Mouse (Mus musculus): ENCODE results near the gene Terf2ip.

Terf2ip gene

DNA sequence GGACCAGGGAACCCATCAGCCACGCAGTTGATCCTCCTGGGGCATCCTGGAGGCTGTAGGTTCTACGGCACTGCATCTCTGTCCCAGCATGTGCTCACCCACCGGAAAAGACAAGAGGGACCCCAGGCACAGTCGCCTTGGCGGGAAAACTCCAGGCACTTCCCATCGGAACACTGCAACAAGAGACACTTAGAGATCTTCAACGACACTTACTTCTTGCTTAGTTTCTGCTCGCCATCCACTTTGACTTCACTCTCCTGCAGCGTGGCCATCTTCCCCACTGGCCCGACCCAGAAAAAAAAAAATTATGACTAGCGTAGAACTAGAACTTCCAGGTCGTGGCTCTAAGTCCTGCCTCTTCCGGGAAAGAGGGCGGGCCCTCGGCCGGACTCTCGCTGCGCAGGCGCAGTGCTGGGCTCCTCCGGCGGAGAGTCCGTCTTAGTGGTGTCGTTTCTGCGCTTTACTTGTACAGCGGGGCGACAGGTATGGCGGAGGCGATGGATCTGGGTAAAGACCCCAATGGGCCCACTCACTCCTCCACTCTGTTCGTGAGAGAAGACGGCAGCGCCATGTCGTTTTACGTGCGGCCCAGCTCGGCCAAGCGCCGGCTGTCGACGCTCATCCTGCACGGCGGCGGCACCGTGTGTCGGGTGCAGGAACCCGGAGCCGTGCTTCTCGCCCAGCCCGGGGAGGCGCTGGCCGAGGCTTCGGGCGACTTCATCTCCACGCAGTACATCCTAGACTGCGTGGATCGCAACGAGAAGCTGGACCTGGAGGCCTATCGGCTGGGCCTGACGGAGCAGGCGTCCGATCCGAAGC is at the start of gene Terf2ip, which contains the start of gene Kars:
Gene Terf2ip, plus strand, starts transcription at position 402 of the 819 bp plus-strand sequence.
Gene Kars, minus strand, starts transcription at position 327 of the 819 bp plus-strand sequence.
- DNase-seq (ENCODE audit: low read depth, low spot score), result peak; percentile 97

DNA sequence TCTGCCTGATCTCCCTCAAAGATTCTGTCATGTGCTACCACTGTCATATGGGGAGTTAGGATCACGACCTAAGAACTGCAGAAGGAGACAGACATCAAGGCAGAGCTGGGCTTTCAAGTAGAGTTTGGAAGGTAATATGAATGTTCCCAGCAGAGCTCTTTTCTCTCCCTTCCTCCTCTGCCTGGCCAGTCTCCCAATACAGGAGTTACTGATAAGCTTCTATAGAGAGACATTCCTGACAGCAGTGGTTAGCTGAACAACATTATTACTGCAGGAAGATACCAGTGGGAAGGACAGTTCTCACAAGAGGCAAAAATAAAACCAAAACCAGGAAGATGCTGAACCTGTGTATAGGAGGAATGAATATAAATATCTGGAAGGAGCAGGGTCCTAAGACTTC is 48.6 kb upstream of the Terf2ip start:
- no peak for DNase-seq (ENCODE audit: low read depth, low spot score)

DNA sequence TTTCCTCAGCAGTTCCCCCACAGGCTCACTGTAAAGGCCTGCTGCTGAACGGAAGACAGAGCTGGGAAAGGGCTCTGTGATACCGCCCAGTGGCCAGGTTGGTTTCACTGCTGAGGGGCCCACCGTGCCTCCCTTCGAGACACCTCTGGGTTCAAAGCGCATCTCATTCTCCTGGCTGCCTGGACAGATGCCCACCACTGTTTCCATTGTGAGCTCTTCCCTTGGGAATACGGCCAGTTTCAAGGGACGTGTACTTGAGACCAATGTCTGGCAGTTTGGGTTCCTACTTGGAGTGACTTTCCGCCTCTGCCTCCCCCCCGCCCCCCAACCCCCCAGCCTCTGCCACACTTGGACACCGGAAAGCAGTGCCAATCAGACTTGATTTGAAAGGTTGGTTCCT is 48.1 kb upstream of the Terf2ip start:
- DNase-seq (ENCODE audit: low read depth, low spot score), result no peak

DNA sequence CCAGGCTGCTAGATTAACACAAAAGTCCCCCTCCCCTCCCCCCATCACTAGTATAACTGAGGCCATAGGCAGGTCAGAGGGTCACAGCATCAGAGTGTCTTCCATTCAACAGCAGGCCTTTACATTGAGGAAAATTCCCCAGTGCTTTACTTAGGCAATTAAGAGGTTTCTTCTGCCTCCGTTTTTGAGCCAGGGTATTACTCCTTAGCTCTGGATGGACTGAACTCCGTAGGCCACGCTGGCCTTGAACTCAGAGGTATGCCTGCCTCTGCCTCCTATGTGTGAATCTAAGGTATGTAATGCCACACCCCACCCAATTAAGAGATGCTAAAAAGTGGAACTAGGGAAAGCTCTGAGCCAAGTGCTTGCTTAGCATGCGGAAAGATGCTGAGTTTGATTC is 47.7 kb upstream of the Terf2ip start:
- peak; percentile 75 for DNase-seq (ENCODE audit: low read depth, low spot score)

DNA sequence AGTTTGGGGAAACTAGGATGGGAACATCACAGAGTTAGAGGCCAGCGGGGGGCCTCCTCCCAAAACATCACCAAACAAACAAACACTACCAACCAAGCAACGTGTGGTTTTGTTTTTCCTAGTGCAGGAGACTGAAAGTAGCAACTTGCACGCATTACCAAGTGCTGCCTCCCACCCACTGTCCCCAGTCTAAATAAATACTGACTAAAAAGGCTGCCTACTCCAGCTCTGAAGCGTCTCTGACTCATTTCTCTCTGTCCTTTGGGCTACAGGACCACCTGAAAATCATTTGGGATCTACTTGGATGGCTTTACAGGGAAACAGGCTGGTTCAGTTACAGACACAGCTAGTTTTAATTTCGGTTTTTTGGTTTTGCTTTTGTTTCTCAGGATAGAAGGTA is 46.8 kb upstream of the Terf2ip start:
- no peak for DNase-seq (ENCODE audit: low read depth, low spot score)

DNA sequence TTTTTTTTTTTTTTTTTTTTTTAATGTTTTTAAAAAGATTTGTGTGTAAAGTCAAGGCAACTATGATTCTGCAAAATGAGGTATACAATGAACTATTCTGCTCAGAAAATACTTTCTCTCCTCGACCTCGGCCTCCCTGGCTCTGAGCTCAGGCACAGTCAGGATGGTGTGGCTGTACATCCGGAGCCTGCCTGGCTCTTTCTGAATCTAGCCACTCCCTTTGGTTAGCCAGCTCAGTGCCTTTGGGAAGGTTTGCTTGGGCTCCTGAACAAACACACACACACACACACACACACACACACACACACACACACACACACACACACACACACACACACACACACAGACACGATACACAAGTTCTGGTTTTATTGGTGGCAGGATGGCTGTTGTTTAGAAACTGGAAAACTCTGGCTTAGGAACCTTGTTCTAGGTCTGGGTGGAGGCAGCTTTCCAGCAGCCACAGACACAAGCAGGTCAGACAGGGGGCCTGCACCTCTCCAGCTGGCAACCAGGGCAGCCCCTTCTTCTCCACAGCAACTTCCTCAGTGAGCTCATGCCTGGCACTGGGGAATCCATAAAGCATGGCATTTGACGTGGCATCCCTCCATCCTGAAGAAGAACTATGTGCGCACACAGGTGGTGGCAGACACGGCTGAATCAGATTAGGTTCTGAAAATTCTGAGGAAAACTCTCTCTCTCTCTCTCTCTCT is 46.2 kb upstream of the Terf2ip start:
- DNase-seq (ENCODE audit: low read depth, low spot score), result peak; percentile 64

DNA sequence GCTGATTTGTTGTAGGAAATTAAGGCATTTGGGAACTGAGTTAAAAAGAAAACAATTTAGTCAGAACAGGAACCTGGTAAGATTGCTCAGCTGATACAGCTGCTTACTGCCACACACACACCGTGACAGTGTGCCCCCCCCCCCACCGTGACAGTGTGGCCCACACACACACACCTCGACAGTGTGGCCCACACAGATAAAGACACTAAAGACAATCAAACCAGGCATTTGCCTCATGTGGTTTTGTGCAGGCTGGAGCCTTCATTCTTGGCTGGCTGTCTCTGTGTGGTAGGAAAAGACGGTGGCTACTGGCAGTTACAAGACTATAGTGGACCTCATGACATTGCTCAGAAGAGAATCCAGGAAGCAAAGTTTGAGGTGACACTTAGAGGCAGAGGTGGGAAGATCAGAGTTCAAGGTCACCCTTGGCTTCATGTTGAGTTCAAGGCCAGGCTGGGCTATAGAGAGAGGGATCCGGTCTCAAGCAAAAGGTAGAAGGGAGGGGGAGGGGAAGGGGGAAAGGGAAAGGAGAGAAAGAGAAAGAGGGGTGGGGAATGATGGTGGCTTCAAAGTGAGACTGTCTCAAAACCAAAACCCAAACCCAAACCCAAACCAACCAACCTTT is 43.8 kb upstream of the Terf2ip start:
- DNase-seq (ENCODE audit: low read depth, low spot score), result peak; percentile 59

DNA sequence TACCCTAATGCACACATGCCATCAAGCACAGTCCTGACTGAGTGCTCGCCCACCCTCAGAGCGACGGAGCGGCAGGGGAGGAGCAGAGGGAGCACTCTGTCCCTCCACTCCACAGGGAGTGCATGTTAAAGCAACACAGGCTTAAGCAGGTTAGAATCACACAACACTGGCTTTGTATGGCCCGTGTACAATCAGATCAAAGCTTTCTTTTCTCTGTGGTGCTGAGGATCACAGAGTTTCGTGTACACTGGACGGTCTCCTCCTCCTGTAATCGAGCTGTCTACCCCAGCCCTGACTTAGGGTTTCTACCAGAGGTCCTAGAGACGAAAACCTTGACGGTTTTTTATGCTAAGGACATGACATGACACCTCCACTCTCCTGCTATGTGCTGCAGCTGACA is 42.7 kb upstream of the Terf2ip start:
- DNase-seq (ENCODE audit: low read depth, low spot score), result peak; percentile 65

DNA sequence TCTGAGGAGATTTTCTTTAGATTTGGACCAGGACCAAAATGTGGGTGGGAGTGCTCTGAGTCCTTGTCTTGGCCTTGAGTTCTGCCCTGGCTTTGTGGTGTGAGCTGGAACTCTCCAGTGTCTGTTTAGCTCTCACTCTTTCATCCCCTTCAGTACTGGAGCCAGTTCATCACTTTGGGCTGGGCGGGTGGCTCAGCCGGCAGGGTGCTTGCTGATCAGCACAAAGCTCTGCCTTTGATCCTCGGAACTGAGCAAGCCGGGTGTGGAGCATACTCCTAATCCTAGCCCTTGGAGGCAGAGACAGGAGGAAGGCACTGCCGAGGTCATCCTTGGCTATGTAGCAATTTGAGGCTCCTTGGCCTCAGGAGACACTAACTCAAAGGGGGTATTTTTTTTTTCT is 42.2 kb upstream of the Terf2ip start:
- DNase-seq (ENCODE audit: low read depth, low spot score), result peak; percentile 86

DNA sequence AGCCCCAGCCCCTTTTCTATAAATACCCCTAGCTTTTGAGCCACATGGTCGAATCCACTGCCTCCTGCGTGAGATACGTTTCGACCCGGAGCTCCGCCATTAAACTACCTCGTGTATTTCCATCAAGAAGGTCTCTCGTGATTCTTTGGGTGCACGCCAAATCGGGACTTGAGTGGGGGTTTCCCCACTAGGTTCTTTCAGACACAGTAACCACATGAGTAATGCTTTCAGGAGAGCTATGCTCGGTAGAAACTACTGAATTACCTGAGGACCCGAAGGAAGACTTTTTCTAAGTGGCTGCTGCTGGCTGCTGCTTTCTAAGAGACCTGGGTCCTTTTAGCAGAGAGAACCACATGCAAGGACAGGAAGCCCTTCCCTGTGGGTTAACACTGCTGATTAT is 37.1 kb upstream of the Terf2ip start:
- DNase-seq (ENCODE audit: low read depth, low spot score), result no peak

DNA sequence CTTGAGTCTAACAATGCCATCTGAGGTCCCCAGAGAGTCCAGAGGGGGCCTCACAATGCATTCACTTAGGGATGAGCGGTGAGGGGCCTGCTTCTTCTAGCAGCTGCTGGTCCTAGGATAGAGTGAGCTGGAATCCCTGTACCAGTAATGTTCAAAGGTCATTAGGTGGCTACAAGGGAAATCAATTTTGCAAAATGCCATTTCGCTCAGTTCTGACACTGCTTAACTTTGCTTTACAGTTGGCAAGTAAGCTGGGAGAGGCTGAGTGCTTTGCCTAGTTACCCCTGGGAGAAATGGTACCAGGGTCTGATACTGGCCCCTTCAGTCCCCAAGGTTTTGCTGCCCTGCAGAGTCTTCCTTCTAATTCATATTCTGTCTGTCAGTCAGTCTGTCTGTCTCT is 35.5 kb upstream of the Terf2ip start:
- no peak for DNase-seq (ENCODE audit: low read depth, low spot score)

DNA sequence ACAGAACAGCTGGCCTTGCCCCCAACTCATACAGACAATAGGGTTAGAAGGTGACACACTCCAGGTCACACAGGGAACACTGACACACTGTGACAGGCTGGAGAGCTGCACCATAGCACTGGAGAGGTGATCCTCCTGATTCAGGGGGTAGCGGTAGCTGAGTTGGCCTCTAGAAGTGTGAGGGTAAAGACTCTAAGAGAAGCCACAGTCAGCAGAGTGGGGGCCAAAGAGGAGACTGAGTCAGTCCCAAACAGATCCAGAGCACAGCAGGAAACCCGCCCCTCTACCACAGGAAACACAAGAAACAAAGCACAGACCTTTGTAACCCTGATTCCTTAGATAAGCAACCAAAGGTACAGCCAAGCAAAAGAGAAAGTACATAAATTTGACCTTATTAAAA is 34.9 kb upstream of the Terf2ip start:
- DNase-seq (ENCODE audit: low read depth, low spot score), result no peak

DNA sequence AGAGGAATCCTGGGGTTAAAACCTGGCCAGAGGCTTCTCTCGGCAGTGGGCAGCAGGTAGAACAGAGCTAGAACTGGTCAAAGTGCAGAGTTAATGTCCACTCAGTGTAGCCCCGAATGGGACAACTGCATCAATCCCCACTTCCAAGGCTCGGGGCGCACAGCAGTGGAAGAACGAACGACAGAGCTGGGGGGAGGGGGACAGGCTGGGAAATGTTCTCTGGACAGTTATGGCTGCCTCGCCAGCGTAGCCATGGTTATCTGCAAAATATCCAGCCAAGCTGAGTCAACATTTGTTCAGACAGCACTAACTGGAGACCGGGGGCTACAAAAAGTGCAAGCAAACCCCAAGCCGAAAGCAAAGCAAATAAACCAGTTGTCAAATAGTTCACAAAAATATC is 33.1 kb upstream of the Terf2ip start:
- DNase-seq (ENCODE audit: low read depth, low spot score), result no peak

DNA sequence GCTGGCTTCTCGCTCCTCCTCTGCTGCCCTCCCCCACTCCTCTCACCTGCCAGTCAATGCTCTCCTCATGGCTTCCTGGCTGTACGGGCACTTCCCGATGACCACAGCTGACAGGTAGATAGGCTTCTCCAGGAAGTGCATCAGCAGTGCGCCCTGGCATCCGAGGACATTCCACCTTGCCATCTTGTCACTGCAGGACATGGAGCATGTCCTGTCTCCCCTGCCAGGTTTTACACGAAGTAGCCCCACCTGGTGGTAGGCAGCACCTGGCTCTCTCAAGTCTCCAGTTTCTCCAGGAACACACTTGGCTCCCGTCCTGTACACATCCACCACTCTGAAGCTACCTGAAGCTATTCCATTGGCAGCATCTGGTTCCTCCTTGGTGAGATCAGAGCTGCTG is 29.1 kb upstream of the Terf2ip start:
- peak; percentile 68 for DNase-seq (ENCODE audit: low read depth, low spot score)

DNA sequence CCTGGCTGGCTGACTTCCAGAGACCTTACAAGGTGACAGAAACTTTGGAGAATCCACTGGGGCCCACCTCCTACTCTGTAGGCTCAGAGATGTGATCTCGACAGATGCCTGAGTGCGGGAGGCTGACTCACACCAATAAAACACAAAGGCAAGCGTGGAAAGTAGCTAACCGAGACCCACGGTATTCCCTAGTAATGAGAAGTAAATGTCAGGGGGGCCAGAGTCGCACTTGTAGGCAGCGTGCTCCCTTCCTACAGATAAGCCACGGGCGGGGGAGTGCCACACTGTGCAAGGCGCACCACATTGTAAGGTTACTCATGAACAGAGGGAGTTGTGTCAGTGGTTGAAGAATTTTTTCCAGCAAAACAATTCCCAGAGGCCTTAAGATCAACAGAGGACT is 26.7 kb upstream of the Terf2ip start:
- no peak for DNase-seq (ENCODE audit: low read depth, low spot score)

DNA sequence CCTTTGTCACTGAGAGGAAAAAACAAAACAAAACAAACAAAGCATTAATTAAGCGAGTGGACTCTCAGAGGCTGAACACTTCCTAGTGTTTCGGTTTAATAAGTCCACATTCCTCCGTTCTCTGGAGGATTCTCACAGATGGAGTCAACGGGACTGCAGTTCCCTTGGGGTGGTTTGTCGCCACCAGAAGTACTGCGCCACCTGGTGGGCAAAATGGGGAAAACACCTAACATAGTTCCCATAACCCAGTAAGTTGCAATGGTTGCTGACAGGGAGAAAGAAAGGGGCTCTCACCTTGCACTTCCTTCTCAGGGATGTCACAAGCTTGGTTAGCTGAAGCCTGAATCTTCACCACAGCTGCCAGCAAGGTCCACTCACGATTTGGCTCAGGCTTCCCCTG is 21.3 kb upstream of the Terf2ip start:
- DNase-seq (ENCODE audit: low read depth, low spot score), result peak; percentile 93

DNA sequence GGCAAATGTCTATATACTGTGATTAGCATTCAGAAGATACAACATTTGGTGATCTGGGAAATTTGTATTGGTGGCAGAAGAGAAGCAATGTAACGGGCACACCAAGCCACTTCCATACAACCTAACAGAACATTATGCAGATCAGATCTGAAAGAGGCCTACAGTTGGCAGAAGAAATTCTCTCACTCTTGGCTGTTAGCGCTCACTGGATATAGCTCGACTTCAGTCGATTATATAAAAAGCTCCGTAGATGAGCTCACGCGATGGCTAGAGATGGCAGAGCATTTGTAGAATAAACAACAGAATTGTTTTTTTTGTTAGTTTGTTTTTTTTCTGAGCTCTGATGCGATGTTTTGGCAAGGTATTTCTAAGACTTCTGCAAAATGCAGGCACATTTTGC is 19.9 kb upstream of the Terf2ip start:
- DNase-seq (ENCODE audit: low read depth, low spot score), result no peak

DNA sequence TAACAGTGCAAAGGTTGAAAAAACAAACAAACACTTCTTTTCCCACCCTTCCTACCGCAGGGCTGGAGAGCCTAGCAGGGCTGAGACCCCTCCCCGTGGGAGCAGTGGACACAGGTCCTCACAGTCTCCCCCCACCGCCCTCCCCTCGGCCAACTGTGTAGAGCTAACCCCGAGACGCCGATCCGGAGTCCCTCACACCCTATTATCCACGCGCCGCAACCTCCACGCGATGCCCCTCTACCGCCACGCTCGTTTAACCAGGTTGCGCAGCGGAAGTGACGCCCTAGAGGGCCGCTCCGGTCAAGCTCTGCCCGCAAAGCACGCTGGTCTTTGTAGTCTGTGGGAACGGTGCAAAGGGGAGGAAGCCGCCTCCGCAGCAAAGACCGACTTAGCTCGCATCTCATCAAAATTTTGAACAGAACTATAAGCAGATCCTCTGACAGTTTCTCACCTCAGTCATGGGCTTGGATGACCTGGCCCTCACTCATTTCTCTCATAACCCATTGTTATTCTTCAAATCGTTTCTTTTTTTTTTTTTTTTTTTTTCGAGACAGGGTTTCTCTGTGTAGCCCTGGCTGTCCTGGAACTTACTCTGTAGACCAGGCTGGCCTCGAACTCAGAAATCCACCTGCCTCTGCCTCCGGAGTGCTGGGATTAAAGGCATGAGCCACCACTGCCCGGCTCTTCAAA is 19.0 kb upstream of the Terf2ip start, which contains the start of gene Adat1:
Gene Adat1, minus strand, starts transcription at position 290 of the 690 bp plus-strand sequence.
- peak; percentile 93 for DNase-seq (ENCODE audit: low read depth, low spot score)

DNA sequence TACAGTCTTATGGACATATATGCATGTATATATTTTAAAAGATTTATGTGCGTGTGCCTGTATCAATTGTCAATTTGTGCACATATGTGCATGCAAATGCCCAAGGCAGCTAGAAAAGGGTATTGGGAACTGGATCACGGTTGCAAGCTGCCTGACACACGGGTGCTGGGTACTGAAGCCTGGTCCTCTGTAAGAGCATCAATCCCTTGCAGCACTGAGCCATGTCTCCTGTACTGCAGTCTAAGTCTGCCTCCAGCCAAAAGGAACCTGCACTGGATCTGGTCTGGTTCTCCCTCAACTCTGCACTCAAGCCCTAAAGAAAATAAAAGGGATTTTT is 18.5 kb upstream of the Terf2ip start:
- no peak for DNase-seq (ENCODE audit: low read depth, low spot score)

DNA sequence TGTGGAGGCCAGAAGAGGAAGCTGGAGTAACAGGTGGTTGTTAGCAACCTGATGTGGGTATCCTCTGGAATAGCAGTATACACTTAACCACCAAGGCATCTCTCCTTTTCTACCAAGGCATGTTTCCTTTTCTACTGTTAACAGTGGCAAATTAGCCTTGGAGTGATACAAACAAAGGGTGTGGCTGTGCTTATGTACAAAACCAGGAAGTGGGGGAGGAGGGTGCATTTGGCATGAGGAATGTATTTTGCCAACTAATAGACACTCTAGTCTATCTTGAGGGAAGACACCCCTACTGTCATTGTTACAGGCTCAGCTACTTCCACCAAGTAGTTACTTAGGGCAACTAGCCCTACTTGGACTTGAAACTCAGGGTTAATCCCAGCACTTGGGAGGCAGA is 6.4 kb upstream of the Terf2ip start:
- DNase-seq (ENCODE audit: low read depth, low spot score), result no peak

DNA sequence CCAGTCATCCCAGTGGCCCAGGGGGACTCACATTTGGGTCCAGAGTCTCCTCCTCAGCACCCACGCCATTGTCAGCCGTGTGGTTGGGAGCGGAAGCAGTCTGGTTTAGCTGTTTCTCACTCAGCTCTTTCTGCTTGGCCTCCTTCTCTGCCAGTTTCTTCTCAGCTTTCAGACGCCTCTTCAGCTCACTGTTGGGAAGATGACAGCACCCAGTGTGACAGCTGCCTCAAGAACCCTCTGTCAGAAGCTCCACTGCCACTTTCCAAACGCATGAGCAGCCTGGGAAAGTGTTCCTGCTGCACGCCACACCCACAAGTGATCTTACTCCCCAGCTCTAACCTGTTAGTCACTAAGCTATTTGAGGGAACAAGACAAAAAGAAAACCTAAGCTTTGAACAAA is 5.6 kb upstream of the Terf2ip start:
- DNase-seq (ENCODE audit: low read depth, low spot score), result peak; percentile 20

DNA sequence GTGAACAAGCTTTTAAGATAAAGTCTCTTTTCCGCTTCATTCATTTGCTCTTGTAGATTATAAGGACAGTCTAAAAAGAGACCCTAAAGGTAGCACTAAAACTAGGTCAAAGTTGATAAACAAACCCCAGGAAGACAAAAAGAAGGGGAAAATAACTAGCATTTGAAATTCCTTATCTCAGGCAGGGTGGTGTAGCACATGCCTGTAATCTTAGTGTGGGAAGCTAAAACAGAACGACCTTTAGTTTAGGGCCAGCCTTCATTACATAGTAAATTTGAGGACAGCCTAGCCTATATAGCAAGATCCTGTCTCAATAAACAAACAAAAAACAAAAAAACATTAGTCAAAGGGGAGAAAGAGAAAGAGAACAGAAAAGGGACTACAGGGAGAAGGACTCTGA is 3.5 kb upstream of the Terf2ip start:
- DNase-seq (ENCODE audit: low read depth, low spot score), result no peak

Measured in ZHBTc4 (cell line).